Mouse (Mus musculus) urinary bladder, adult 18-20 months (tissue): ENCODE measurements around the gene Olfr70.

Experiments used
- DNase-seq, 2 experiments: peaks; one replicate each; pipeline ENCODE4 v3.0.0; 2022; ENCODE audit warnings: low spot score in 2 of 2, mixed read lengths in 2 of 2

The Olfr70 gene

DNA sequence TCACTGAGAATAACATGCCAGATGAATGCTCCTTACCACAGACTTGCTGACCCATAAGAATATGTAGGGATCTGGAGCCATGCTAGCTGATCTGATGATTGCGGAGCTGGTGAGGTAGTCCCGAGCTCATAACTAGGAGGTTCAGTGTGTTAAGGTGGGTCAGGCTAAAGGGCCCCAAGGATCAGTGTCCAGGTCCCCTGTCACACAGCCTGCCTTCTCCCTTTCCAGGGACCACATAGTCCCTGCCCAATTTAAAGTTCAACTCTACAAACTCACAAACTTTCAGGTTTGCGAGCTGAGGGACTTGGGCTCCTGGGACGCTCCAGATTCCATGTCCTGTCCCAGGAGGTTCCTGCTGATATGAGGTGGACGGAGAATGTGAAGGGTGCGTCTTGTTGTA lies at the start of gene Olfr70:
Gene Olfr70 (minus strand): TSS at position 101 of the 400 bp plus-strand sequence.
- no peak for DNase-seq

DNA sequence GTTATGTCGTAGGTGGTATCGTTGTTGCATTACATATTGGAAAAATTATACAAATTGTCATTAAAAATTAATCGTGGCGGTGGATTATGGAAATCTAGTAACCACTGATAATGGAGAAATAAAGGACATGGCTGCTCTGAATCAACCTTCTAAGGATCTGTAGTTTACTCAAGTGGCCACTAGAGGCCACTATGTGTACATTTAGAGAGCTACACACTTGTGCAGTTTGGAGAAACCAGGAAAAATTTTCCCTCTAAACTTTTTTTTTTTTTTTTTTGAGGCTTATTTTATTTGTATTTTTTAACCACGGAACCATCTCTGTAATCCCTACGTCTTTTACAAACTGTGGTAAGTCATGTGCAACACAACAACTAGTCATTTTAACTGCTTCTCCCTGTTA lies 44.6 kb upstream of the Olfr70 start:
- DNase-seq, result no peak

DNA sequence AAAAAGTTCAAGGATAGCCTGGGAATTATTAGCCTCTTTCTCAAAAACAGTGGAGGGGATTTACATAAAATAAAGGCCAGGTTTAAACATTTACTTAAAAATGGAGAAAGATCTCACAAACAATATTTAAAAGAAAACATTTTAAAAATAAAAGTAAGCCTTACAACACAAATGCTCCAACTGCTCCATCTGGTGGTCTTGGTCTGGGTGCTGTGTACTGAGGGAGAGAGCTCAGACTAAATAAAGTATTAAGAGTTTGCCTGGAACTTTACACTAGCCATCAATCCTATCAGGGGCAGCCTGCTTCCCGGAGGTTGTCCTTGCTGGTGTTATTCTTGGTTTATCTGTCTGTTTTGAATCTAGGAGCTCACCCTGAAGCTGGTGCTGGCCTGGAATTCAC lies 42.5 kb upstream of the Olfr70 start:
- no peak for DNase-seq

DNA sequence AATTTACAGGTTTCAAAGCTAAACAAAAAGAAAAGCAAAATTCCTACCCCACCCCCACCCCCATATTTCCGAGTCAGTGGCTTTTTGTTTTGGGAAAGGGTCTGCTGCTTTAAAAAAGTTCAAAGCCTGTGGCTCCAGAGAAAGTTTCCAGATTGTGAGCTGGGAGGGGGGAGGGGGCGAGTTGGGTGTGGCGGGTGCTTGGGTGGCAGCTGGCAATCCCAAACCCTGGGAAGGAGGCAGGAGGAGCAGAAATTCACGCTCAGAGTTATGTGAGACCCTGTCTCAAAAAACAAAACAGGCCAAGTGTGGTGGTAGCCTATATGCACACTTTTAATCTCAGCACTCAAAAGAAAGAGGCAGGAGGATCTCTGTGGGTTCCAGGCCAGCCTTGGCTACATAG lies 42.0 kb upstream of the Olfr70 start:
- DNase-seq, result no peak

DNA sequence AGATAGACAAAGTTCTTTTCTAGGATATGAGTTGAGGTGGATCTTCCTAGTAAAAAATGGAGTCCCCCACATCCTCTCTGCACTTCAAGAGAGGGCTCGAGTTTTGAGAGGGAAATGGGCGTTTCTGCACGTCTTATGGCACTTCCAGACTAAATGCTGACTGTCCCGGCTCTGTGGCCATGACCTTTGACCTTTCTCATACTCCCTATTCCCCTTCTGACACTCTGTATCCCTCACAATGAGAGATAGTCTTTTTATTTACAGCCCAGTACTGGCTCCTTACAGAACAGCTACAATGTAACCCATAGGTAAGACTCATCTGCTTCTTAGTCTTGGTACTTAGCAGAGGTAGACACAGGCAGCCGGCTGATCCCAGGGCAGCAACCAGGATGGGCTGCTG lies 40.9 kb upstream of the Olfr70 start:
- no peak for DNase-seq

DNA sequence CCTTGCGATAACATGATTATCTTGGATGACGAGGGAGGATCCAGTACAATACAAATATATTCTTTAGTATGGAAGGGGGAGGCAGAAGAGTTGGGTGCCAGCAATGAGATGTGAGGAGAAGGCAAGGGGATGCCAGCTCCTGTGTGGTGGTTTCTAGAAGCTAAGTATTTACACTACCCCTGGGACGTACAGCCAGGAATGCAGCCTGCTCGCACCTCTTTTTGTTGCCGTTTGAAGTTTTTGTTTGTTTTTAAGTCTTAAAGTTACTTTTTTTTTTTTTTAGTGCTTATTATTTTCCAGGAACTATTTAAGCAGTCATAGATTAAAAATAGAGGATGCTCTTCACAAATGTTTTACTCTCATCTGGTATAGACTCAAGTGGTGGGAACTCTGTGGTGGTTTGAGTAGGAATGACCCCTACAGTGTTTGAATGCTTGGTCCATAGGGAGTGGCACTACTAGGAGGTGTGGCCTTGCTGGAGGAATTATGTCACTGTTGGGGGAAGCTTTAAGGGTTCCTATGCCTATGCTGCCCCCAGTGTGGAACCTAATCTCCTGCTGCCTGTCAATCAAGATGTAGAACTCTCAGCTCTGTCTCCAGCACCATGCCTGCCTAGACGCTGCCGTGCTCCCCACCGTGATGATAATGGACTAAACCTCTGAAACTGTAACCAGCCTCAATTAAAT lies 38.5 kb upstream of the Olfr70 start:
- DNase-seq, result no peak

DNA sequence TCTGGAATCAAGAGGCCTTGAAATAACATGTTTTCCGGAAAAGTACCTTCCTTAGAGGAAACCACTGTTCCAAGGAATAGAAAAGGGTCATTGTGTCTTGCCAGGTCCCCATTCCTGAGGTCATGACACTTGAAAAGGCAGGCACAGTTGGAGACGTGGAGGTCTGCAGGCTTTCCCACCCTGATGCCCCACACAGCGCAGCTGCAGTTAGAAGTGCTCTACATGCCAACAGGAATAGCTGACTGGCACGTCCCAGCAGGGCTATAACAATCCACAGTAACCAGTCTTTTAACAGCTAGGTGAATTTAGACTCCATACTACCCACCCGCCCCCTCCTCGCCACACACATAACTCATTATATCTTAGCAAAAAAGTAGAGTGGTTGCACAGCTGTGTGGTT lies 36.5 kb upstream of the Olfr70 start:
- no peak for DNase-seq

DNA sequence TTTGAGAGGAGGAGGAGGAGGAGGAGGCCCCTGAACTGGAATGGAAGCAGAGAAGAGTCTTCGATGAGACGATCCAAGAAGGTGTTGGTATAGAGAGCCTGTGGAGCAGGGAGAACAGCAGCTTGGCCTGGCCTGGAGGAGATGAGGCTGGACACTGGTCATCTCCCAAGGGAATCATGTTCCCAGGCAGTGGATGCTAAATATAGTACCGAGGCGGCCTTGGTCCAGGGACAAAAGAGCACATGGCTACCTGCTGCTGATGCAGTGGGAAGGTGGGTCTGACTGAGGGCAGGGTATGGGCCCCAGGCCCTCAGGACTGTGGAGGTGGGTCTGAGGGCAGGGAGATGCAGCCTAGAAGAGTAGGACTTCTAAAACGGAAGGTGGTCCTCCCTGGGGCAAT lies 32.6 kb upstream of the Olfr70 start:
- DNase-seq, result no peak

DNA sequence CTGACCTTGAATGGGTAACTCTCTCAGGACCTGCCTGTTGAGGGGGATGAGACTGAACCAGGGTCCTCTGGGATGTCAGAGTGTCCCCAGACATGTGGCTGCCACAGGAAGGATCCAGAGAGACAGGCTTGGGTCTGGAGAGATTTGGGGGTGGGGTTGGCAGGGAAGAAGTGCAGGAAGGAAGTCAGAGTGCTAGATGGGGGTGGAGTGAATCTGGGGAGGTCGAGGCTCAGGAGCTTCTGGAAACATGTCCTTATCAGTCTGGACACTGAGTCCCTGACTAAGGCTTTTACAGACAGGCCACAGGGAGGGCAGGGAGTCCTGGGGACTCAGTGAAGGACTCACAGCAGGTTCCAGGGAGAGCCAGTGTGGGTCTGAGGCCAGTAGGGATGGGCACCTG lies 31.6 kb upstream of the Olfr70 start:
- DNase-seq, result no peak

DNA sequence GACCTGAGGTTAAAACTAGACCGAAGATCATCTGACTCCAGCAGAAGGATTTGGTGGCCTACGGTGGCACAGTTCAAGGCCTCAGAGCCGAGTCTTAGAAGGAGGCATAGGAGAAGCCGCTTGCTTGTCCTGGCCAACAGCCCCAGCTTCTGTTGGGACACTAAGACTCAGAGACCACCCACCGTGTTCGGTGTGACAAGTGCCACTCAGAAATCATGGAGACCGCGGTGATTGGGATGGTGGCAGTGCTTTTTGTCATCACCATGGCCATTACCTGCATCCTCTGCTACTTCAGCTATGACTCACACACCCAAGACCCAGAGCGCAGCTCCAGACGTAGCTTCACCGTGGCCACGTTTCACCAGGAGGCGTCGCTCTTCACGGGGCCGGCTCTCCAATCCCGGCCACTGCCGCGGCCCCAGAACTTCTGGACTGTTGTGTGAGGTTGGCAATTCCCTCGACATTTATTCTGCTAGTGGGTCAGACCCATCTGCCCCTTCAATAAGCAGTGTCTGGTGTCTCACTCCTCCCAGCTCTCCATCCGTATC lies 30.2 kb upstream of the Olfr70 start:
- no peak for DNase-seq

DNA sequence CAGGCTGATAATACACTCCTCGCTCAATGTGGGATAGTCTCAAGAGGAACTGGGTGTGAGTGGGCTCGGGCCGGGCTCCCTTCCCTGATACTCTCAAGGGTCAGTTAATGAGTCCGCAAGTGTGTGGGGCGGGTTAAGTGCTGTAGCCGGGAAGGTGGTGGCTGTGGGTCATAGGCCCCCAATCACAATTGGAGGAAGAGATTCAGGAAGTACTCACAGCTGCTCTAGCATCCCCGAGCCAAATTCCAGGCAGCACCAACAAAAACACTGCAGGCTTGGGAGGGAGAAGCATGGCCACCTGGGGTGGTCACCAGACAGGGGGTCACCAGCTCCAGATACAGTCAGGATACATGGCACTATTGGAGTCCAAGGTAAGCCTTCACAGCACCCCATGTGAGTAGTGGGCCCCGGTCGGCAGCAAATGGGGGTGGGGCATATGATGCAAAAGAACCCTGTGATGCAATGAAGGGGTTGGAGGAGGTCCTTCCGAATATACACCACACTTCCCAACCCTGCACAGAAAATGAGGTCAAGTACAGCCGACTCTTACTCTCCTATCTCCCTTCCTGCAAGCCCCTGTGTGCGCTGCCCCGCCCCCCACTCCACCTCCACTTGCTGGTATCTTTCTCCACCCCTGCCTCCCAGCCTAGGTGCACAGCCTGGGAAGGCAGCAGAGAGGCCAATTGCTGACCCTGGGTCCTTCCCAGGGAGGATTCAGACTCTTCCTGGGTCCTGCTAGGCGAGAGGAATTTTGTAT lies 29.4 kb upstream of the Olfr70 start, which contains the start of gene Spaar:
Gene Spaar (plus strand): TSS at position 241 of the 757 bp plus-strand sequence.
- DNase-seq, result no peak

DNA sequence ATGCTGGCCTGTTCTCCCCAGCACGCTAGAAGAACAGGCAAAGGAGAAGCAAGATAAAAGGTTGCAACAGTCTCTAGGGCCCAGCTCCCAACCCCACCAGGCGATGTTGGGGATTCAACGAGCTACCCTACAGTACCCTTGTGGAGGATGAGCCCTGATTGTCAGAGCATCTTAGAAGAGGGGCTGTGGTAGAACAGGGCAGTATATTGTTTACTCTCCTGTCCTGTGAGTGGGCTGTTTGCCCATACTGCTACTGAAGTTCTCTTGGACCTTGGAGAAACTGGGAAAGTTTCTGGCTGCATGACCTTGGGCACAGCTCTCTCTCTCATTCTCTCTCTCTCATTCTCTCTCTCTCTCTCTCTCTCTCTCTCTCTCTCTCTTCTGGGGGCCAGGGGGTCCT lies 28.5 kb upstream of the Olfr70 start:
- DNase-seq, result no peak

DNA sequence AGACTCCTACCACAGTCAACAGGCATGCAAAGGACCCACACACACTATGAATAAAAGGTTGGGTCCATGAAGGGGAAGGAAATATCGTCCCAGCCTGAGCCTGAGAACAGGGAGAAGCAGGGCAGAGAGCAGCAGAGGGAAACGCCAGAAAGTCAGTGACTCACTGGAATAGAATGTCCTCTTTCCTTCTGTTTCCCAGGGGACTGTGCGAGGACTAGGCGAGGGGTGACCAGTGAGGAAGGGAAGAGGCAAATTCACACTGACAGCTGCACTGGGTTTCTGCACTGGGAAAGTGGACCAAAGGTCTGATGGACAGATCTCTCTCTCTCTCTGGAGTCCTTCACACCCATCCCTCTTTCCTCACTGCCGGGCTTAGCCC lies 28.0 kb upstream of the Olfr70 start:
- DNase-seq, result peak in 1 of 2 experiments; percentile 72

DNA sequence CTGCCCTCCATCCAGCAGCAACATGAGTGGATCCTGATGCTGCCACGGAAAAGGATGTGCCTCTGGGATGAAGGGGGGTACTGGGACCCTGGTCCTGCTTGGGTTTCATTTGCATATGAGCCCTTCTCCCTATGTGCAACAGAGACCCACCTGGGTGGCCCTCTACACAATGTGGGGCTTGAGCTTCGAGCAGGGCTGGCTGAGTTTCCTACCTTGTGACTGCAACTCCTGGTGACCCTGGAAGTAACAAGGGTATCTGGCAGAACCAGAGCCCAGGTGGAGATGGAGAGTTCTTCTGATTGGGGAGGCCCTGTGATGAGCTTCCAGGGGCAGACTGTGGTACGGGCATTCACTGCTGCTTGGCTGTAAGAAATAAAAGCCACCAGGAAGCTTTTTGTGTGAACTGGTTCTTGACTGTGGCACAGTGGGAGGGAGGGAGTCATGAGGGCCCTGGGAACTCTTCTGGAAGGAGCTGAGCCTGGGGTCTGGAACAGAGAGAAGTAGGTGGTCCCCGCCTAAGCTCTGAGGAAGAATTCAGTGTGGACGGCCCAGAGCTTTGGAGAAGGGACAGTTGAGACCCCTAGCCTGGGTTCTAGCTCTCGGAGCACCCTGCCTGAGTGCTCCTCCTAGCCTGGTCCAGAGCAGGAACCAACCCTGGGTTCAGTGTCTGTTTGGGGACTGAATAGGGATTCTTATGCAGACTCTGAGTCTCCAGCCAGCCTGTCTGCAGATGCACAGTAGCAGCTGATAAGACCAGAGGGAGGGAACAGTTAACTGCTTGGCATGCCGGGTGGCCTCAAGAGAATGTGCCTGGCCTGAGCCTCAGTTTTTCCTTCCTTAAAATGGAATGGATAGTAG lies 27.3 kb upstream of the Olfr70 start:
- DNase-seq, result no peak

DNA sequence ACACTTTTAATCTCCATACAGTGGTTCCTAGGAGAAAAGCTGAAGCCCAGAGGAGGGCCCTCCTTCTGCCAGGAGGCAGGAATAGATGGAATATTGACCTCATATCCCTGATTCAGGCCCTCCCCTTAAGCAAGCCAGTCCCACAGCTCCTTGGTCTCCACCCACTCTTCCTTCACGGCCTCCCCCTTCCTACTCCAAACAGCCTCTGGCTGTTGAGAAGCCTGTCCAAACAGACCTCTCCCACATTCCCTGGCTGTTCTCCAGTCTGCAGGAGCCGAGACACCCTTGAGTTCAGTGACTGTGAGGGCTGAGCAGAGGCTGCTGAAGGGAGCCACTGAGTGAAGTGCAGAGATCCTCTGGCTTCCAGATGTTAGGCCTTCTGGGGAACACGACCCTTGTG lies 26.4 kb upstream of the Olfr70 start, which contains the start of gene Hrct1:
Gene Hrct1 (plus strand): TSS at position 194 of the 400 bp plus-strand sequence.
- DNase-seq, result peak in 1 of 2 experiments; percentile 81

DNA sequence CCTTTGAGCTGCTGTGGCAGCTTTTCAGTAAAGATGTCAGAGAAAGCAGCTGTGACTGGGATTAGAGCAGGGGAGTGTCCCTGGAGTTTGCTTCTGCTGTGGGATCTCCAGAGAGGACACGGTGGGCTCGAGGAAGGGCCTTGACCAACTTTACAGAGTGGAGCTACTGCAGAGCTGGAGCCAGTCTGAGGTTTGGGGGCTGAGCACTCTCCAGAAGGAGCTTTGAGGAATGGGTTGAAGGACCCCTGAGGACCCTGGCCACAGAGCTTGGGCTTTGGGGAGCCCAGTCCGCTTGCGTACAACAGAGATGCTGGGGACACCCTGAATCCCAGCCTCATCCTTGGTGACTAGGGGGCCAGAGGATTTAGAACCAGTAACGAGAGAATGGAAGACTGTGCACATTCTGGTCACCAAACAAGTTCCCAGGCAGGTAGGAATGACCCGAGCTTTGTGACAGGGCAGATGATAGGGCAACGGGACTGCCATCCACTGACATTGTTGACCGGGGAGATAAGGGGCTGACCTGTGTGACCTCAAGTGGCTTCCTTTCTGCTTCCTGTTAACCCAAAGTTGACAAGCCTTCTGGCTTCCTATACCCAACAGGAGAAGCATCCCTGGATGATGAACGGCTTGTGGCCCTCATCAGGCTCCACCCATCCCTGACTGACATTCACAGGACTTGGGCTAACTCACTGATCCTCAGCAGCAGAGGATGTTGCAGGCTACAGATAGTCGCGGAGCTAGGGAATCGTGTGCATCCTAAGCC lies 25.8 kb upstream of the Olfr70 start:
- DNase-seq, result no peak

DNA sequence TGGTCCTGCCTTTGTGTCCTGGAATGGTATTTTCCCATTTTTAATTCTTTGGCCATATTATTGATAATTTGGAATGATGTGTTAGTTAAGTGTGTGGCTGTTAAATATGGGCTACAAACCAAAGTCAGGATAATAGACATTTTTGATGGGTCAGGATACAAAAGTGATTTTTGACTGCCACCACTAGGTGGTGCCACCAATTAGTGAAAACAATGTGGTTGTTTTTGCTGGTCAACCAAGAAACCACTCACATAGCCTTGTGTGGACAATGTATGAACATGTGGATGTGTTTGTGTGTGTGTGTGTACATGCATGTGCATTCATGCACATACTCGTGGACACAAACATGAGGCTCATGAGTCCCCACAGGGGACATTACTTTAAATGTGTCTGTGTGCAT lies 24.2 kb upstream of the Olfr70 start:
- DNase-seq, result no peak

DNA sequence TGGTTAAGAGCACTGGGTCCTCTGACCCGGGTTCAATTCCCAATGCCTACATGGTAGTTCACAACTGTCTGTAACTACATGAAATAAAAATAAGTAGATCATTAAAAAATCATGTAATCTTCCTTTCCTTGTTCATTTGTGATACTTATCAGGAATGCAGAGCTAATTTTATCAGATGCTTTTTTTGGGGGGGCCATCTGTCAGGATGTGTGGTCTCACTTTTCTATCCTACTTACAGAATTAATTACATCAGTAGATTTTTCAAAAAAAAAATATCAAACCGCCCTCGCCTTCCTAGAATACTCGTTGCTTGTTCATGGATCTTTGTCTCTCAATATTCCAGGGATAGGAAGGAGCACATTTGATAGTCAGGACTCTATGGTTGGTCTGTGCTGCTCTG lies 21.6 kb upstream of the Olfr70 start:
- no peak for DNase-seq

DNA sequence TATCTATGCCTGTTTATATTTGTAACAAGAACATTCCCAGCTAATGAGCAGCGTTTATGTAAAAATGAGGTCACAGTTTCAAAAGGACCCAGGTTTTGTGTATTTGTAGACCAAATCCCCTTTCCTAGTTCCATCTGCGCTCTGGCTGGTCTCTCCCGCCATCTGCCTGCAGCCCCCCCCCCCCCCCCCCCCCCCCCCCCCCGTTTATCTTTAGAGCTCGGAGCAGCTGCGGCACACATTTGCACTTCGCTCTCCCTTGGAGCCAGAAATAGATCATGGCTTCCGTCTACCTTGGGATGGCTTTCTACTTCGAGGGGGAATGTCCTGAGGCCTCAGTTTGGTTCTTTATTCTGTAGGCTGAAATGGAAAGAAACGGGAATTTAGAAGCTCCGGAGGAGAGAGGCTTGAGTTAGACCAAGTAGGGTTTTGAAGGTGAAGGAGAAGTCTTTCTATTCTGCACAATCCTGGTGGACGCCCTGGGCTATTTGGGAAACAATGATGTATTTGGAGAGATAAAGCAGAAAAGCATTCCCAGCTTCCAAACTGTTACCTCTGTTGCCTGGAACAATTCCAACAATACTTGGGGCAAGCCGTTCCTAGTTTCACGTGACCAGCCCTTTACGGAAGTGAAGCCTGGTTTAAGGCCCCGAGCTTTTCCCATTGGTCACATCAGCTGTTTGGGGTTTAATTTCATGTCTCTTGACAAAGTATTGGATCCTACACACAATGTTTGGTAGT lies 20.1 kb upstream of the Olfr70 start:
- DNase-seq, result no peak

DNA sequence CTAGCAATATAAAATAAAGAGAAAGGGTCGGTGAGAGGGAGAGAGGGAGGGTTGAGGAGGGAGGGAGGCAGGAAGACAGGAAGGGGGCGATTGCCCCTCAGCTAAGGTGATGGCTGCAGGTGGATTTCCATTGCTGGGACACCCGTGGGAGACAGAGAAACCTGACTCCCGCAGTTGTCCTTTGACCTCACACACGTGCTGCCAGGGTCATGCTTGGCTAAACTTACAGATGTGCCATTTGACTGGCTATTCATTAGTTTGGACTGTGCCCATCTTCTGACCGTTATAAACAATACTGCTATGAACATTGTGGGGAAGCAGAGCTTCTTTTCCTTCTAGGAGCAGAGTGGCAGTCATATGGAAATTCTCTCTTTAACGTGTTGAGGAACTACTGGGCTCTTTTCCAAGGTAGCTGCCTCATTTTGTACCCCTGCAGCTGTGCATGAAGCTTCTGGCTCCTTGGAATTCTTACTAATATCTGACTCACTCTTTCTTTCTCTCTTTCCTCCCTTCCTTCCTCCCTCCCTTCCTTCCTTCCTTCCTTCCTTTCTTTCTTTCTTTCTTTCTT lies 13.1 kb upstream of the Olfr70 start:
- DNase-seq, result no peak
